ENCODE assay signal across 10 mouse cellular contexts in the genomic region with DNA sequence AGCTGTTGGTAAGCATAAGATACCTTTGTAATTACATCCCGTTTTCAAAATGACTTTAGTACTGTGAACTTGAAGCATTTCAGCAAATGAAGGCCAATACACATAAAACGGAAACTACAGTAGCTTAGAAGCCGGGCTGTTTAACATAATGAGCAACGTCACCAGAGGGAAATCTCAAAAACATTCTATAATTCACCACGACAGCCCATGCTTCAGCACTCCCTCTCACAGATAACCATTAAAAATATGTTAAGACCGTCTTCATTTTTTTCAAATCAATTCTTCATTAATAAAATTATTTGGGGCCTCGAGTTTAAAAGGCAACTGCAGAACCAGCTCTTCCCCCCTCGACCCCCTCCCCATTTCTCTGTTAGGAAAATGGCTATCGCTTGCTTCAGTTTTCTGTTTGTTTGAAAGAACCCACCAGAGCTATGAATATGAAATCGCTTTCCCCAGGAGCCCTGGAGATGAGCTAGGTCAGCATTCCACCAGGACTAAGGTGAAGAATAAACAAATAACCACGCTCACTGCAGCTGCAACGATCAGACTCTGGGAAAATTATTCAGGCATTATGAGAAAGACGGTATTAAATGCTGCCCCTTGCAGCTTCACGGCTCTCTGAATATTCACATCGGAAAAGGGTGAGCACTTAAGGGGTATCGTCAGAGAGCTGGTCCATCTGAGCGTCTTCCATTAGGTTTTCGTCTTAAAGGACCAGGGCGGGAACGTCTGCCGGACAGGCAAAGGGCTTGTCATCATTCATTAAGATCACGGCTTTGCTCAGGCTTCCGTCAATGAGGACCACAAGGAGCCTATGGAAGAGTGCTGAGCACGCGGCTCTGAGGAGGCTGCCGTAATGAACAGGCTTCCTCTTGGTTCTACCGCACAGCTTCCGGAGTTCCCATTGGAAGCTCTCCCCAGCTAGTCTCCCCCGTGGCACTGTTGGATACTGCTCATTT.
DNase-seq lines count a peak whose midpoint lies in the region; ATAC-seq lines count a peak whose summit lies in the region.
"Had no signal": no experiment of that assay in that cellular context is flagged by ENCODE, and none has a peak within 500 bp of the region (broad histone marks: within the 10 kb centered on the region; RNA-seq: fewer than 3 reads in every experiment).

No protein-coding gene starts in this region.

- no peaks in the 10 kb centered on the region for H3K9me3 ChIP-seq in lung, embryonic 15.5 days
- H3K9me3 ChIP-seq in intestine, embryonic 15.5 days = no peaks in the 10 kb centered on the region

- no peak overlapping the region for H3K9ac ChIP-seq in lung, embryonic 15.5 days
- H3K9ac ChIP-seq in intestine, embryonic 15.5 days = no peak overlapping the region; the same call in 1 of the 2 replicates

- peak overlapping the region; percentile 50 for H3K4me2 ChIP-seq in lung, embryonic 15.5 days
- peak overlapping the region; percentile 50 for H3K4me2 ChIP-seq in intestine, embryonic 15.5 days (replicated peaks)

- no peaks in the 10 kb centered on the region for H3K36me3 ChIP-seq in lung, embryonic 15.5 days
- H3K36me3 ChIP-seq in intestine, embryonic 15.5 days = no peaks in the 10 kb centered on the region

- H3K4me1 ChIP-seq in lung, embryonic 15.5 days = no peaks in the 10 kb centered on the region
- H3K4me1 ChIP-seq in intestine, embryonic 15.5 days (replicated peaks) = 0 out of 2 replicates have a peak, but pooled peaks cover 2% of the 10 kb centered on the region

- H3K4me3 ChIP-seq in lung, embryonic 15.5 days = peak overlapping the region; percentile 9
- H3K4me3 ChIP-seq in intestine, embryonic 15.5 days (replicated peaks) = peak overlapping the region; percentile 15; the same call in 1 of the 2 replicates

- no peaks in the 10 kb centered on the region for H3K27me3 ChIP-seq in lung, embryonic 15.5 days
- no peaks in the 10 kb centered on the region for H3K27me3 ChIP-seq in intestine, embryonic 15.5 days (replicated peaks)

- H3K27ac ChIP-seq in lung, embryonic 15.5 days = no peak overlapping the region
- no peak overlapping the region for H3K27ac ChIP-seq in intestine, embryonic 15.5 days

- 33% methylated on average over 29 of the region's 29 CpGs for WGBS in lung, embryonic 15.5 days
- WGBS in intestine, embryonic 15.5 days = 42% methylated on average over 29 of the region's 29 CpGs

- DNase-seq in cerebellum, postnatal 10 days = peak; percentile 76 to 83
- no peak for DNase-seq in lung, postnatal 25 days (ENCODE audit: low spot score)
- peak; percentile 93 for DNase-seq in retina, postnatal 1 day
- DNase-seq in thymus, postnatal 36 days = no peak
- no peak for DNase-seq in T-cell, adult 2 months (ENCODE audit: low spot score)
- DNase-seq: gastrocnemius, postnatal 10 days; spleen, adult 18-20 months had no signal

- ATAC-seq in cerebellum, adult (ENCODE audit: insufficient number of reproducible peaks, low FRiP score, low TSS enrichment) = no peak
- no peak for ATAC-seq in lung, embryonic 15.5 days (ENCODE audit: borderline replicate concordance, extremely low read depth, low FRiP score, low TSS enrichment)
- ATAC-seq in intestine, embryonic 15.5 days = no peak

Comparison
In these comparisons a context has a peak if more than half of its experiments do, and no peak if none do; other contexts are left out.
1. DNase-seq: peak in cerebellum, postnatal 10 days (2 of 2) and retina, postnatal 1 day (single experiment); none in lung, postnatal 25 days (single experiment), thymus, postnatal 36 days (0 of 2) and T-cell, adult 2 months (single experiment).